Mouse (Mus musculus) hindbrain, embryonic 13.5 days (tissue): Measurements from ENCODE around the gene Gm7978. TPM values are rescaled to one million over a fixed set of nuclear protein-coding genes. Genes with fewer than 3 reads are reported as not detected.
"Not testable (repeated sequence)": the region's sequence is repeated elsewhere in the genome, so short reads cannot be mapped to it uniquely, and the experiment has no call there.

Source experiments
- ATAC-seq: fragments of 200-750 bp; cut with Nextera tagmentation; 2 replicates; pipeline ENCODE4 v1.8.0; 2017; ENCODE audit warnings: moderate TSS enrichment; ENCODE audit not compliant: low FRiP score
- H3K27ac ChIP-seq: fragments of 300-500 bp; sonication (generic); 2 replicates; pipeline ENCODE4 v1.5.1; 2015; ENCODE audit warnings: inconsistent platforms, mild to moderate bottlenecking, moderate library complexity
- H3K27me3 ChIP-seq: fragments of 300-500 bp; sonication (generic); 2 replicates; pipeline ENCODE4 v1.6.1; 2015; ENCODE audit warnings: mild to moderate bottlenecking, inconsistent platforms
- H3K36me3 ChIP-seq: fragments of 300-500 bp; sonication (generic); 2 replicates; pipeline ENCODE4 v1.6.1; 2015; ENCODE audit warnings: mild to moderate bottlenecking, inconsistent platforms
- H3K4me1 ChIP-seq: fragments of 300-500 bp; sonication (generic); replicated peaks from 2 replicates; pipeline ENCODE4 v1.6.1; 2015; ENCODE audit warnings: inconsistent platforms
- H3K4me2 ChIP-seq: fragments of 300-500 bp; sonication (generic); 2 replicates; pipeline ENCODE4 v1.6.1; 2015; ENCODE audit warnings: inconsistent platforms, mild to moderate bottlenecking, moderate library complexity
- H3K4me3 ChIP-seq: fragments of 300-500 bp; sonication (generic); 2 replicates; pipeline ENCODE4 v1.5.1; 2015; ENCODE audit warnings: mild to moderate bottlenecking, inconsistent platforms
- H3K9ac ChIP-seq: fragments of 300-500 bp; sonication (generic); 2 replicates; pipeline ENCODE4 v1.6.1; 2015; ENCODE audit warnings: mild to moderate bottlenecking, inconsistent platforms
- H3K9me3 ChIP-seq: fragments of 300-500 bp; sonication (generic); 2 replicates; pipeline ENCODE4 v1.6.1; 2016; ENCODE audit warnings: inconsistent platforms
- WGBS: fragments of 180-500 bp; shearing (Covaris S2); methylation state at CpG from one replicate; pipeline ENCODE4 v1.1.7; 2015; 5-methylcytosine and 5-hydroxymethylcytosine counted together
- polyA plus RNA-seq: library from polyadenylated mRNA; unstranded; fragments of >200 nt; fragmentation: Nextera tagmentation; extraction: Ambion mirVana; gene quantifications from 2 replicates; pipeline ENCODE4 v1.2.1, GENCODE M21; 2015

Gene Gm7978
- not detected in 2 replicates for polyA plus RNA-seq

- not testable (repeated sequence) for ATAC-seq, H3K9me3 ChIP-seq, H3K27ac ChIP-seq, H3K27me3 ChIP-seq, H3K4me1 ChIP-seq, H3K4me2 ChIP-seq, H3K36me3 ChIP-seq, H3K9ac ChIP-seq, H3K4me3 ChIP-seq
- WGBS = no CpG with 5 or more reads among the region's 1 CpGs
Observed at GRCm38 (mm10) chr5:95736073-95736472, at the start of gene Gm7978. TSS of gene Gm7978 (minus strand) at chr5:95736173.

GRCm38 (mm10) chr5:95775690-95776089, 39.7 kb upstream of the Gm7978 start, which contains the start of gene E330014E10Rik:
TSS of gene E330014E10Rik (plus strand) at chr5:95775990.
- not testable (repeated sequence) for H3K4me1 ChIP-seq, H3K9me3 ChIP-seq, H3K27ac ChIP-seq, H3K4me2 ChIP-seq, H3K27me3 ChIP-seq, H3K36me3 ChIP-seq, ATAC-seq, H3K4me3 ChIP-seq, H3K9ac ChIP-seq
- no CpG with 5 or more reads among the region's 2 CpGs for WGBS

- not testable (repeated sequence) for H3K4me2 ChIP-seq, H3K4me3 ChIP-seq, H3K9ac ChIP-seq, ATAC-seq, H3K4me1 ChIP-seq, H3K9me3 ChIP-seq, H3K27ac ChIP-seq, H3K27me3 ChIP-seq, H3K36me3 ChIP-seq
- no CpG with 5 or more reads among the region's 3 CpGs for WGBS
Observed at GRCm38 (mm10) chr5:95741714-95742113, 5.7 kb upstream of the Gm7978 start, which contains the start of gene Gm7982. TSS of gene Gm7982 (plus strand) at chr5:95742014.

Other genes with a start within 250 kb of the Gm7978 start
- not detected in 2 replicates for gene Gm3286, start 225.4 kb downstream of the Gm7978 start, polyA plus RNA-seq
- not detected in 2 replicates for gene Gm7971, start 141.3 kb downstream of the Gm7978 start, polyA plus RNA-seq
- gene Gm7982, start 5.8 kb upstream of the Gm7978 start, polyA plus RNA-seq = not detected in 2 replicates
- gene E330014E10Rik, start 39.8 kb upstream of the Gm7978 start, polyA plus RNA-seq = not detected in 2 replicates
- 0.14 TPM in 1 of 2 replicates, not detected in the other for gene Cxcl13, start 220.8 kb upstream of the Gm7978 start, polyA plus RNA-seq